Mouse (Mus musculus): Measurements from ENCODE around the gene Uqcrq.

The Uqcrq gene

DNA sequence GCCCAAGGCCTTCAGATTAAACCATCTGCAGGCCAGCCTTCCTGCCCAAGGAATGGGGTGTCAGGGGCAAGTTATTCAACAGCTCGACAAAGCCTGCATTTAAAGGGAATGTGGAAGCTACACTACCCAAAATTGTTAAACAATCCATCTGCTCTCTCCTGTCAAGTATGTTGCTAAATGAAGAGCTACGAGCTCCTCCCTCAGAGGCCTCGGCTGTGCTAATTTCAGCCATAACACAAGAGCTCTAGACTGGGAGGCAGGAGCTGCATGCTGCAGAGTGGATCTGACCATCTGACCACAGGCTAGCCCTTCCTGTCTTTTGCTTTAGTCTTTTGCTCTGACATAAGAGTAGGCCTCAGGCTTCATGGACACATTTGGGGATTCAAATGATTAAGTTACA is 5.4 kb downstream of the Uqcrq start:
- intact Hi-C loops (cut with DNase I), result no loop called here

DNA sequence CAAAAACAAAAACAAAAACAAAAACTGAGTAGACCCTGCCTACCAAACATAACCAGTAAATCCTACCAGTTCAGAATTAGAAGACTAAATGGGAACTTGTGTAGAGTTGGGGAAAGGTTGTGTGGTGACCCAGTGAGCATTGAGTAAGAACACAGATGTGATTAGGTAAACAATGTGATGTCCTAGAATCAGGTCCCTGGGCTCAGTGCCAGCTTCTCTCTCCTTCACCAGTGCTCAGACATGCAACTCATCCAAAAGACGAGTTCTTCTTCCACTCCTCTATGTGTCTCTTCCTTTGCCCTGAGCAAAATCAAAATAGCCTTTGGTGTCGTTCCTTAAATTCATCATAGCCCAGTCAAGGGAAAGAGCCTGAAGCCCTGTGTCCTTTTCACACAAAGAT is 5.8 kb downstream of the Uqcrq start:
- intact Hi-C loops (cut with DNase I), result no loop called here

DNA sequence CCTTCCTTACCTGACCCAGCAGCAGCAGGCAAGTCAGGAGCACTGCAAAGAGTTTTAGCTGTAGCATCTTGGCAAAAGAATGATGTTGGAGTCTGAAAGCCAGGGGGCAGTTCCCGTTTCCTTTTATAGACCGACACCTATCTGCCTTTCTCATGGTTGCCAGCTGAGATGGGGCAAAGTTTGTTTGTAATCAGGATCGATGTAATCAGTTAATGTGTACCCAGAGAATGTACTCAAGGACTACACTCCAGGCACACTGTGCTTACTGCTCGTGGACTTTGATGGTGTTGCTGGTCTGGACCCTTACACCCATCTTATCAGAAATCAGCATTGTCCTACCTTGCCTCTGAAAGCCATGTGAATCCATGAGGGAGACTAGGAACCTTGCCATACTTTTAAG is 7.6 kb downstream of the Uqcrq start, which contains the start of gene Leap2:
Leap2 (minus strand) TSS at position 135 of the 400 bp plus-strand sequence.
- intact Hi-C loops (cut with DNase I), result no loop called here

DNA sequence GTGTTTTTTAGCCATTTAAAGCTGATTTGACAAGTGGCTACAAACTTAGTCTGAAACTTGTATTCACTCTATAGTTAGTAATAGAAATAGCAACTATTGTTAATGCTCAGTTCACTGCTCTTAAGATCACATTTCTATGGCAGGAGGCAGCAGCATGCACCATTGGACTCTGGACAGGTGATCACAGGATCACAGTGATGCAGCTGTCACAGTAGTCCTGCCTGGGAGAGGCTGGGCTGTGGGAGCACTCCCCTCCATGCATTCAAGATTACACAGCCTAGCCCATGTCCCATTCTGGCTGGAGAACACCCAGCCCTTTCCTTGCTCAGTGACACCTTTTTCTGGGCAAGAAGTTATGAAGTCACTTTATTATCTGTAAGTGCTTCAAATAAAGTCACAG is 12.6 kb downstream of the Uqcrq start:
- intact Hi-C loops (cut with DNase I), result loop anchor here (10.0 kb wide), 1 partner anchor 47 kb away; no protein-coding TSS in a partner anchor

DNA sequence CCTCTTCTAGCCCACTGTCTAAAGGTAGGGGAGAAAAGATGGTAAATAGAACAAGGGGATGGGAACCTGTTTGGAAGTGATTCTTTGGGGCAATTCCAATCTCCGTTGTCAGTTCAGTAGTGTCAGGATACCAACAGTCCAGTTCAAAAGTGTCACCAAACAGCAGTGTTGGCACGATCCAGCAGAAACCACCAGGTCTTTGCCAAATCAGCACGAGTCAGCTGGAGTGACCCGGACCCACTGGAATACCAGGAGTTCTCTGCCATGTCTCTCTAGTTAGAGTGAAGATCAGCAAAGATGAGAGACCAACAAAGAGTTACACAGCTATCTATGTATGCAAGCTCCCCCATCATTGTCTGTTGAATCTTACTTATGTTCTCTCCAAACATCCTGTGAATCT is 16.8 kb downstream of the Uqcrq start:
- intact Hi-C loops (cut with DNase I), result loop anchor here (10.0 kb wide), 1 partner anchor 51 kb away; no protein-coding TSS in a partner anchor

DNA sequence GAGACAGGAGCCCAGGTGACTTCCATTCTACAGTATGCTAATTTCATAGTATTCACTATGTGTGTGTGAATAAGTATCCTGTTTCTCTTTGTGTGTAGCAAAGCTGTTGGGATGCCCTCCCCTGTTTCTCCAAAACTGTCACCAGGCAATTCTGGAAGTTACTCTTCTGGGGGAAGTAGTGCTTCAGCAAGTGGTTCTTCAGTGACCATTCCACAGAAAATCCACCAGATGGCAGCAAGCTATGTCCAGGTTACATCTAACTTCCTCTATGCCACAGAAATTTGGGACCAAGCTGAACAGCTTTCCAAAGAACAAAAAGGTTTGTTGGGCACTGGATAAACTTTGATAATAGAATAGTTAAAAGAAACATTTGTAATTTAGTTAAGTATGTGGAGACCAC is 18.9 kb downstream of the Uqcrq start:
- intact Hi-C loops (cut with DNase I), result loop anchor here (10.0 kb wide), 1 partner anchor 53 kb away; no protein-coding TSS in a partner anchor

DNA sequence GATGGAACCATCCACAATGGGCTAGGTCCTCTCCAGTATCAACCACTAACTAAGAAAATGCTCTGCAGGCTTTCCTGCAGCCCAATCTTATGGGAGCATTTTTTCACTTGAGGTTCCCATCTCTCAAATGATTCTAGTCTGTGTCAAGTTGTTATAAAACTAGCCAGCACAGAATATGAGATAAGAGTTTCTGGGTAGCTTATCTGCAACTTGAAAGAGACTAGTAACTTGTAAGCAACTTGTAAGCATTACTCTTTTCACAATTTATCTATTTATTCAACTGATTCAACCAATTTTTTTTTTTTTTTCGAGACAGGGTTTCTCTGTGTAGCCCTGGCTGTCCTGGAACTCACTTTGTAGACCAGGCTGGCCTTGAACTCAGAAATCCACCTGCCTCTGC is 27.0 kb downstream of the Uqcrq start:
- intact Hi-C loops (cut with DNase I), result no loop called here

DNA sequence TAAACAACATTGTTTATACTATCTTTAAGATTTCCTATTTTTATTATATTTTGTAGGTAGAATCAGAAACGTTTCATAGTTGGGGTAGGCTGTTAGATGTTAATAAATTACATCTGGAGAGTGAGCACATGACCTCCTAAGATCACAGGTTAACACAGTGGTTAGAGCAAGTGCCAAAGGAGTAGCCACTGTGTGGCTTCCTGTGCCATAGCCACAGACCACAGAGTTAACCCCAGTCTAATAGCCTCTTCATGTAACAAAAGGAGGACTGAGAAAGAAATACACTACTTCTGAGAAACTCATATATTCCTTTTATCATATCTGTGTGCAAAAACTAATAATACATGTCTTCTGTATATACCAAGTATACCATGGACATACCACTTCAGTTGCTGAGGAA is 36.8 kb downstream of the Uqcrq start:
- intact Hi-C loops (cut with DNase I), result no loop called here

DNA sequence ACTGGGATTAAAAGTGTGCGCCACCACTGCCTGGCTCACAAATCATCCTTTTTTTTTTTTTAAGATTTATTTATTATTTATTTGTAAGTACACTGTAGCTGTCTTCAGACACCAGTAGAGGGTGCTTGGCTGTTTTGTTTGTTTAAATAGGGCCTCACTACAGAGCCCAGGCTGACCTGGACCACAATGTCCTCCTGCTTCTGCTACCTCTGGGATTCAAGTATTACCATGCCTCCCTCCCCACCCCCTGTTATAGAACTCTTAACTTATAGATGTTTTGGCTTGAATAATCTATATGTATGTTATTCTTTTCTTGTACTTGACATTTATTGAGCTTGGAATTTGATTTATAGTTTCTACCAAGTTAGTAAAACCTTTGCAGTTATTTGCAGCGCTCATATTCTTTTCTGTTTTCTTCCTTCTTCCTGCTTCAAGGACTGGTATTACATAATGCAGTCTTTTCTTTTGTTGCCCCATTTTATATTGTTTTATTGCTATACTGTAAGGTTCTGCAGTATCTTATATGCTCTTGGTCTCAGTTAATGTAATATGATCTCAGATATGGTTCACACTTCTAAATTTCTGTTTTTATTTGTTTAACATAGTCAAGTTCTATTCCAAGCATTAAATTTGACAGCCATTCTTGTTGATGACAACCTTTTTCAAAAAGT is 46.7 kb downstream of the Uqcrq start:
- intact Hi-C loops (cut with DNase I), result no loop called here

DNA sequence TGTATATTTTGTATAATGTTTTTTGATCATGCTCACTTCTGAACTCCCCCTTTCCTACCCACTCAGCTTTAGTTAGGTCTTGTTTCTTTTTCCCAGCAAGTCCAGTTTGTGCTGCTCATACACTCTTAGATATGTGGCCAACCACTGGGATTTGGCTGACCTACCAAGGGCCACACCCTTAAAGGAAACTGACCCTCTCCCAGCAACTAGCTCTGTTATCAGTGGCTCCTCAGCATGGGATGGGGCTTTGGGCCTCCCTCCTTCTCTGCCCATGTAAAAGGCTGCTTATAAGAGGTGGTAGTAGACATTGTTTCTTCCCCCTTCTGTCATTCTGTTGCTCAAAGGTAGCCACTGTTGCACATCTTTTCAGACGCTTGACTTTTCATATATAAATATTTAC is 51.7 kb downstream of the Uqcrq start:
- intact Hi-C loops (cut with DNase I), result no loop called here

Small RNA genes lying within 50 kb of the gene (microRNA-seq; reads per million reads assigned to microRNA genes)
- 0 reads per million in 2 experiments for gene Mir6920
